Mouse (Mus musculus) right cerebral cortex, postnatal 10 days (tissue): Measurements from ENCODE around the gene Tas2r108.

Experiments
- DNase-seq, 2 experiments: peaks; one replicate each; pipeline ENCODE4 v3.0.0; 2021; ENCODE audit warnings: low spot score in 2 of 2

The Tas2r108 gene

GRCm38 (mm10) chr6:40493229-40493628 is at the start of gene Tas2r108:
TSS of gene Tas2r108 (plus strand) at chr6:40493529.
- no peak for DNase-seq

GRCm38 (mm10) chr6:40448626-40449025 is 44.7 kb upstream of the Tas2r108 start:
- DNase-seq = no peak

GRCm38 (mm10) chr6:40454436-40455041 is 38.8 kb upstream of the Tas2r108 start:
- no peak for DNase-seq

DNA sequence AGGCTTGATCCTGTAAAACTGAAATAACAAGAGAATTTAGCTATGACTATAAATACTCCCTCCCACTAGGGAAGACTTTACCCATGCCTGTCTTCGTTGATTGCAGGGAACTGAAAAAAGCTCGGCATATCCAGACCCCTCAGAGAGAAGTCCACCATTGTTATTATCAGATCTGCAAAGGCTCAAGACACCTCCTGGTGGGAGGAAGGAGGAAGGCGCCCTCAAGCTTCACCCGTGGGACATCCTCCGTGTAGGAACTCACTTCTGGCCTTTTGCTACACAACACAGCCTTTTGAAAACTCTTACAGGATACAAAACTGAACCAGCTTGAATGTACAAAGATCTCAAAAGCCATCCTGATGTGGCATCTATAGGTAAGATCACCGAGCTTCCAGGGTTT is 27.6 kb upstream of the Tas2r108 start:
- DNase-seq = no peak

DNA sequence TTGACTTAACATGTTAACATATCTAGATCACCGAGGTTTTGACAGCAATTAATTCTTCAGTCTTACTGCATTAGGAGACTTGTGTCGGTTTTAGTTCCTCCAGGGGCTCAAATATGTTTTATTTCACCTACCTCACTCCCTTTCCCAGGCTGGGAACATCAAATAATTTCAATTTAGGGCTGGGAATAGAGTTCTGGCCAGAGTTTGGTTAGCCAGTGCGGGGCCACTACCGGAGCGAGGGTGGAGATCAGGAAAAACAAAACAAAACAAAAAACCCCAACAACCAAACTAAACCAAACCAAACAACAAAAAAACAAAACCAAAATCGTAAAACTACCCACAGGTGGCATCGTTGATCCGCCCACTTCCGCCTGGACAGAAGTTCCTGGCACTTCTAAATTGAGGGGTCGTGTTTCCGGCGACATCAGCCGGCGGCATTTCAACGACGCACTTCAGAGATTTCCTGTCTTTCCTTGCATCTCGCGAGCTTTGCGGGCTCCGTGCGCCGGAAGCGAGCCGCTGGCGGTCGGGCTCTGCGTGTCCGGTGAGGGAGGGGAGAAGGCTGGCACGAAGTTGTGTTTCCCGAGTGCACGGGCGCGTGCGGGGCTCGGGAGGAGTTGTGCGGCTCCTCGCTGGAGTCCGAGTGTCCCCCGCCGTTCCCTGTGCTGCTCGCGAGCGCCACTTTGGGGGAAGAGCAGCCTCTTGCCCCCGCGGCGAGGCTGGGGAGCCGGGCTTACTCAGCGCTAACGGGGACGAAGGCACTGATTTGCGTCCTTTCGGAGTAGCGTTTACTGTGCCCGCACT is 22.2 kb upstream of the Tas2r108 start, which contains the start of gene Ssbp1:
TSS of gene Ssbp1 (plus strand) at position 437 of the 804 bp plus-strand sequence.
- peak; percentile 95 to 96 for DNase-seq

DNA sequence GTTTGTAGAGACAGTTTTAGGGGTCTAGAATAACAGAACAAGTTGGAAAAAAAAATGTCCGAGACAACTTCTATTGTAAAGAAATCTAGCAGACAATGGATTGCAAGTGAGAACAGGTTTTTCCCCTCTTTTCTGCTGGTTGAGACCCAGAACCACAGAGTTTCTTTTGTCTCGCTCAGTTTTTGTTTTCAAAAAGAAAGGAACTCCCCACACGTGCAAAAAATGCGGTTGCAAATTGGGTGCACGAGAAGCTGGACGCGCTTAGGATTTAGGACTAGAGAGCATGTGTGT is 21.7 kb upstream of the Tas2r108 start:
- no peak for DNase-seq

- DNase-seq = no peak
Measured at GRCm38 (mm10) chr6:40476132-40476531, 17.2 kb upstream of the Tas2r108 start.

DNA sequence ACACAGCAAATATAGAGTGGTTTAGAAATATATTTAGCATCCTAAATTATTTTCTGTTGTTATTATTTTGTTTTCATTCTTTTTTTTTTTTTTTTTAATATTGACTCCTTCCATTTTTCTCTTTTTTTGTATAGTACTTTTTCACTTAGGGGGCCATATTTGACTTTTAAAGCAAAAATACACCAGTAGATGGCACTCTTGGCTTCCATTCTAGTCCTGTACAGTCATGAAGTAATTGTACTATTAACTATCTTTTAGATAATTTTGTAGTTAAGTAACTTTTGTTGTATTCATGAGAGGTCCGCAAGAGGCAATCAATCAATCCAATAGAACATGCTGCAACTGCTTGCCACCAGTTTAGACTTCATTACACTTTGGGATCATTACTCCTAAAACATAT is 13.6 kb upstream of the Tas2r108 start:
- no peak for DNase-seq

- no peak for DNase-seq
Measured at GRCm38 (mm10) chr6:40482318-40482717, 11.0 kb upstream of the Tas2r108 start.

- DNase-seq = no peak
Measured at GRCm38 (mm10) chr6:40490933-40491332, 2.4 kb upstream of the Tas2r108 start, which contains the start of gene Tas2r137. TSS of gene Tas2r137 (plus strand) at chr6:40491233.

- no peak for DNase-seq
Measured at GRCm38 (mm10) chr6:40519408-40519807, 26.1 kb downstream of the Tas2r108 start, which contains the start of gene Prss37. TSS of gene Prss37 (minus strand) at chr6:40519508.
